Mouse (Mus musculus): ENCODE measurements around the gene Sclt1.

GRCm38 (mm10) chr3:41580401-41581323, 161.7 kb downstream of the Sclt1 start:
- no peak for TF ChIP-seq CTCF (IDR thresholded peaks at IDR 0.05)
- TF ChIP-seq EP300 (IDR thresholded peaks at IDR 0.05; ENCODE audit: insufficient read depth, low read depth, low read length), result no peak

All from heart, adult 2 months (tissue).